Mouse (Mus musculus): Measurements from ENCODE around the gene Ube2m.
"Not testable (repeated sequence)": the region's sequence is repeated elsewhere in the genome, so short reads cannot be mapped to it uniquely, and the experiment has no call there.

The Ube2m gene

GRCm38 (mm10) chr7:13037901-13038555 is at the start of gene Ube2m:
Gene Ube2m, minus strand, starts transcription at chr7:13038275.
- peak; percentile 87 to 94 for DNase-seq (ENCODE audit: low read depth in 1 of 2, low spot score in 2 of 2)

GRCm38 (mm10) chr7:13072293-13072692 is 34.2 kb upstream of the Ube2m start:
- no peak for DNase-seq (ENCODE audit: low read depth in 1 of 2, low spot score in 2 of 2)

- not testable (repeated sequence) for DNase-seq (ENCODE audit: low read depth in 1 of 2, low spot score in 2 of 2)
These were observed 25.3 kb upstream of the Ube2m start for GRCm38 (mm10) chr7:13063399-13063798.

- no peak for DNase-seq (ENCODE audit: low read depth in 1 of 2, low spot score in 2 of 2)
These were observed 21.5 kb upstream of the Ube2m start for GRCm38 (mm10) chr7:13059536-13059935.

GRCm38 (mm10) chr7:13056913-13057700 is 19.0 kb upstream of the Ube2m start:
- DNase-seq (ENCODE audit: low read depth in 1 of 2, low spot score in 2 of 2): no peak

- peak; percentile 56 to 82 for DNase-seq (ENCODE audit: low read depth in 1 of 2, low spot score in 2 of 2)
These were observed 16.4 kb upstream of the Ube2m start, which contains the start of gene Mzf1 for GRCm38 (mm10) chr7:13054287-13055010. Gene Mzf1, minus strand, starts transcription at chr7:13054764.

- no peak for DNase-seq (ENCODE audit: low read depth in 1 of 2, low spot score in 2 of 2)
These were observed 15.8 kb upstream of the Ube2m start for GRCm38 (mm10) chr7:13053961-13054286.

GRCm38 (mm10) chr7:13053501-13053900 is 15.4 kb upstream of the Ube2m start:
- DNase-seq (ENCODE audit: low read depth in 1 of 2, low spot score in 2 of 2): no peak

GRCm38 (mm10) chr7:13053001-13053400 is 14.9 kb upstream of the Ube2m start:
- DNase-seq (ENCODE audit: low read depth in 1 of 2, low spot score in 2 of 2): no peak

GRCm38 (mm10) chr7:13046084-13046483 is 8.0 kb upstream of the Ube2m start:
- DNase-seq (ENCODE audit: low read depth in 1 of 2, low spot score in 2 of 2): peak in 1 of 2 experiments; percentile 49

GRCm38 (mm10) chr7:13044254-13044625 is 6.2 kb upstream of the Ube2m start:
- no peak for DNase-seq (ENCODE audit: low read depth in 1 of 2, low spot score in 2 of 2)

- DNase-seq (ENCODE audit: low read depth in 1 of 2, low spot score in 2 of 2): no peak
These were observed 5.6 kb upstream of the Ube2m start for GRCm38 (mm10) chr7:13043445-13044253.

GRCm38 (mm10) chr7:13043120-13043444 is 5.0 kb upstream of the Ube2m start:
- no peak for DNase-seq (ENCODE audit: low read depth in 1 of 2, low spot score in 2 of 2)

GRCm38 (mm10) chr7:13042511-13042910 is 4.4 kb upstream of the Ube2m start:
- DNase-seq (ENCODE audit: low read depth in 1 of 2, low spot score in 2 of 2): no peak

GRCm38 (mm10) chr7:13041256-13041655 is 3.2 kb upstream of the Ube2m start:
- DNase-seq (ENCODE audit: low read depth in 1 of 2, low spot score in 2 of 2): no peak

- no peak for DNase-seq (ENCODE audit: low read depth in 1 of 2, low spot score in 2 of 2)
These were observed 1.1 kb upstream of the Ube2m start for GRCm38 (mm10) chr7:13039181-13039580.

- DNase-seq (ENCODE audit: low read depth in 1 of 2, low spot score in 2 of 2): no peak
These were observed 620 bp upstream of the Ube2m start for GRCm38 (mm10) chr7:13038621-13039169.

- DNase-seq (ENCODE audit: low read depth in 1 of 2, low spot score in 2 of 2): no peak
These were observed 709 bp downstream of the Ube2m start for GRCm38 (mm10) chr7:13037366-13037765.

- DNase-seq (ENCODE audit: low read depth in 1 of 2, low spot score in 2 of 2): no peak
These were observed 1.3 kb downstream of the Ube2m start for GRCm38 (mm10) chr7:13036806-13037205.

- no peak for DNase-seq (ENCODE audit: low read depth in 1 of 2, low spot score in 2 of 2)
These were observed 2.7 kb downstream of the Ube2m start for GRCm38 (mm10) chr7:13035211-13035855.
